Mouse (Mus musculus) A20 (cell line): ENCODE measurements around the gene Spata2.

Experiments used
- DNase-seq: peaks from one replicate; pipeline ENCODE4 v3.0.0-alpha.2; 2011; ENCODE audit warnings: low read depth, low spot score

The Spata2 gene

DNA sequence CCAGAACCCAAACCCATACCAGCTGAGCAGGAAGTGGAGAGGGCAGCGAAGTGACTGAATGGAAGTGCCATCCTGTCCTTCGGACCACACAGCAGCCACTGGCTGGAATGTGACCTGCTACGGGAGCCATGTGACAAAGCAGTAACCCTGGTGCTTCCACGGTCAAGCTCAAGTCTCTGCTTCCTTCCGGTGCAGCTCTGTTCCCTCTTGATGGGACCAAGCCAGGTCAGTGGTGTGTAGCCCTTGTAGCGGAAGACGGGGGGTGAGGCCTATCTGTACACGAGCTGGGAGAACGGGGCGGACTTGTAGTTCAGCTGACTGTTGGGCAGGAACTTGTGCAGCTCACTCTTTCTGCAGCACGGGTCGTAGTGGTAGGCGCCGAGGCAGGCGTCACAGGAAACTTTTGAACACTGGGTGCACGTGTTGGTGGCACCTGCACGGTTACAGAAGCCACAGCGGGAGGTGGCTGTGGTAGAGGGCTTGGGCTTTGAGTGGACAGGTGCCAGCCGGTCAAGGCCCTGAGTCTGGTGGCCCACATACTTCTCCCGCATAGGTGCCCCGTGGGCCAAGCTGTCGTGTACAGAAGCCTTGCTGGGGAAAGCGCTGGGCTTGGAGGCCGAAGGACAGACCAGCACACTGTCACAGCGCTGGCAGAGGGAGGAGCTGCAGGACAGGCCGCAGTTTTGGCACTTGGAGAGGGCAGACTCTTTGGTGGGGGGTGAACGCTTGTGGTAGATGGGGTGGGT is 9.4 kb downstream of the Spata2 start:
- no peak for DNase-seq

DNA sequence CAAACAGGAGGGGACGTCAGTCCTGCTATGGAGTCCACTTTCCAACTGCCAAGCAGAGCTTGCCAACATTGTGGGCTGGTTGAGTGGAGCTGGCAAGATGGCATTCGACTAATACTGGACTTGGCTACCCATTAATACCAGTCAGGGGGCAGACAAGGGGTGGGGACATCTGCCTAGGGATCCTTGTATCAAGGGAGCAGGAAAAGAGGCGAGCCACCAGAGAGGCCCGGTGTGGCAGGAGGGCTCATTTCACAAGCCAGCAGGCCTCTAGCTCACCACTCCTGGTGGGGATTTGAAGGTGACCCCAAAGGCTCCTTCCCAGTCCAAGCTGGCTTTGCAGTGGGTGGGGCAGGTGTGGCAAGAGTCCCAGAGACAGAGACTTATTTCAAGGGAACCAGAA is 10.0 kb downstream of the Spata2 start:
- DNase-seq = no peak

DNA sequence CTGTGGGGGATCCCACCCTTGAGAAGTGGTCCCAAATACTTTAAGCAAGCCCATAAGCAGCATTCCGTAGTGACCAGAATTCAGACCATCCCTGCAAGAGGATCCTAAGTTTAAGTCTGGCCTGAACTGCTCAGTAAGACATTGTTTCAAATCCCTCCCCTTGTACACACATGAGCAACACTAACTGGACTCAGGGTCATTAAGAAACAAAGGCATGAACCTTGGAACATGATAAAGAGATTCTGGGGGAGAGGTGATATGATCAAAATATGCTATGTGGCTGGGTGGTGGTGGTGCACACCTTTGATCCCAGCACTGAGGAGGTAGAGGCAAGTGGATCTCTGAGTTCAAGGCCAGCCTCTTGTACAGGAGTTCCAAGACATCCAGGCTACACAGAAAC is 13.2 kb downstream of the Spata2 start:
- no peak for DNase-seq

DNA sequence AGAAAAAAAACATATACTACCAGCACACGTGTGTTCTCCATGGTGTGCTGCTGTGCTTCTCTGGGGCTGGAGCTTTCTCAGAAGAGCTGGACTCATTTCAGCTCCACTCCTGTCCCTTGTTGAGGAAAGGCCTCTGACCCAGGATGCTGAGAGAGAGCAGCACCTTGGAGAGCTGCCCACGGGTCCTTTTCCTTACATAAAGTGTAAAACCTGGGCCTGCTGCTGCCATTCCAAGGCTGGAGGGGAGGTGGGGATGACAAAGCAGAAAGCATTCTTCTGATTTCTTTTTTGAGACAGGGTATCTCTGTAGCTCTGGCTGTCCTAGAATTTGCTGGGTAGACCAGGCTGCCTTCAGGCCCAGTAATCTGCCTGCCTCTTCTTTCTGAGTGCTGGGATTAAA is 14.6 kb downstream of the Spata2 start:
- DNase-seq = no peak

DNA sequence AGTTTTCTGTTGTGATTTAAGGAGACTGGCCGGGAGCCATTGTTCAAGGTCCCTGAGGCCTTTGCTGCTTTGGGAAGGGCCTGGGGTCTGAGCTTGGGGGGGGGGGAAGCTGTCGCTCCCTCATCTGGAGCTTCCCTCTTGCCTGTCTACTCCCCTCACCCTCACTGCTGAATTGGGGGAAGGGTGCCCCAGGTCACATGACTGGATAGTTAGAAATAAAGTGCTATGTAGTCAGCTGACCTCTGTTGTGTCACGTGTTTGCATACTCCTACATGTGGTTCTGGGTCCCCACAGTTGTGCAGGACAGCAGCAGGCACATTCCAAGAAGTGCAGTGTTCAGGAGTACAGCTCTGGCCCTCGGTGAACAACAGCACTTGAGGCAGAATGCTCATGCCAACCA is 15.9 kb downstream of the Spata2 start:
- DNase-seq = no peak

DNA sequence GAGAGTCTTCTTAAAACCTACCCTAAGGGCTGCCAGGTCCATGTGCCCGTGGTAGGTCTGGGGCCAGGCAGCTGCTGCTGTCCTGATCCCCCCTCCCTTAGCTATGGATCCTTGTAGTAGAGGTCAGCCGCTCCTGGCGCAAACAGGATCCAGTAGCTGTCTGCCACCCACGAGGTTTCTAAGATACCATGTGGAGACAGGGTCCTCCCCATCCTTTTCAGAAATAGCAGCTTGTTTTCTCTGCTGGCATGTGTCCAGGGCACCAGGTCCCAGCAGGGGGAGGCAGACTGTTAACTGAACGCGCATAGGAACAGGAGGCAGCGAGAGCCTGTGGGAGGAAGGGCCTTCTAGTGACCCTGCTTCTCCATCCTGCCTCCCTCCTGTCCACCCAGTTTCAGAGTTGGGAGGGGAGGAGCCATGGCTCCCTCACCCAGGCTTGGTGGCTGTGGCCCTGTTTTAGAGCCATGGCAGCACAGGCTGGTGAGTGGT is 16.4 kb downstream of the Spata2 start:
- DNase-seq = no peak

DNA sequence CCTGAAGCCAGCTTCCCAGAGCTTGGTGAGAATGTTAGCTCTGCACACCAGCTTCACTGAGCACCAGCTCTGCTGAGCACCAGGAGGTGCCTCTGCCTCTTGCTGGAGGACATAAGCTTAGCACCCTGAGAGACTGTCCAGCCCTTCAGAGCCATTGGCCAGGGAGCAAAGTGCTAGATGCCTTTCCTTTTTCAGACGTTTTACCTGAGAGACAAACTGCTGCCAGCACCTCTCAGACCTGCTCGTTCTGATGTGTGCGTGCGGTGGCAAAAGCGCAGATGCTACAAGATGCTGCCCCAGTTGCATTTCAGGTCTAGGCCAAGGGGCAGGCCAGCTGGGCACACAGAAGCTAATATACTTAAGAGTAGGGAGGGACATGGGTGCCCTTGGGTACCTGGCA is 17.1 kb downstream of the Spata2 start:
- no peak for DNase-seq

DNA sequence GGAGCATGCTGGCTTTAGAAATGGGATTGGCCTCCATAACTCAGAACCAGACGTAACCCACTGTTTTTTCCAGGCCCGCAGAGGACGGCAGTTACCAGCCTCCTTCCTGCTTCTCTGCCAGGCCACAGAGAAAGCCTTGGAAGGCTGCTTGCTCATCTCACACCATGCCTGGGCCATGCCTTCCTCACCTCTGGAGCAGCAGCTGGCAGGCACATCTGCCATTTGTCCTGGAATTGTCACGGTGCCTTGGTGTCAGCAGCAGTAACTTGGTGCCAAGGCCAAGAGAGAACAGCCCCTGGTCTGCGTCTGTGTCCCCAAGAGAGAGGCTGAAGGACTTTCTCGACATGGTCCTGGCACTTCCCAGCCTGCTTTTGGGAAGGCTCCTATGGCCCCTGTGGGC is 18.5 kb downstream of the Spata2 start:
- no peak for DNase-seq

DNA sequence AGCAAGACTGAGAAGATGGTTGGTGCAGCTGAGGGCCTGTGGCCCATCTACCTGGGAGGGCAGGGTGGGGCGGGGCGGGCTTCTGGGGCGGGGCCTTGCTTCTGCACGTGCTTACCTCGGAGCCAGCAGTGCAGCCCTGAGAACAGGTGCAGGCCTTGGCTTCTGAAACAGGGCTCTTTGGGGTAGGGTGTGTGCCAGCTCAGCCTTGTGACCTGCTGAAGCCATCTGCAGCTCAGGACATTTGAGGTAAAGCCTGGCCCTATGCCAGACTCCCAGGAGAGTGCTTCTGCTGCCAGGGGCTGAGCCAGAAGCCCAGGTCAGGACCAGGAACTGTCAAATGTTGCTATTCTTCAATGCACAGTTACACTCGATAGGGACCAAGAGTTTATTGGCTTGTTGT is 21.1 kb downstream of the Spata2 start:
- no peak for DNase-seq

DNA sequence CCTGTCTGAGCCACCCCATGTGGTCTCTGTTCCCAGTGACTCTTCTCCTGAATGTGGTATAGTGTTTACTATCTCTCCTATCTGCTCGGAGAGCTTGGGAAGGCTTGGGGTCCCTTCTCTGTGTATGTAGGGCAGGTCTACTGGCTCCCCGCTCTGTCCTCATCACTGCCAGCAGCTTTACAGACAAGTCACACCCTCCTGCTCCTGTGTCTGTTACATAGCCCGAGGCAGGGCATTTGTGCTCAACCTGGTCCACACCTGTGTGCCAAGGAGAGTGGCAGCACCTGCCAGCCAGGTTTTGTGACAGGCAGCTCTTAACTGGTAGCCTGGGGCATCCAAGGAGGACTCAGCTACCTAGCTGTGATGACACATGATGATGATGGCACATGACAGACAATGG is 22.1 kb downstream of the Spata2 start:
- no peak for DNase-seq

DNA sequence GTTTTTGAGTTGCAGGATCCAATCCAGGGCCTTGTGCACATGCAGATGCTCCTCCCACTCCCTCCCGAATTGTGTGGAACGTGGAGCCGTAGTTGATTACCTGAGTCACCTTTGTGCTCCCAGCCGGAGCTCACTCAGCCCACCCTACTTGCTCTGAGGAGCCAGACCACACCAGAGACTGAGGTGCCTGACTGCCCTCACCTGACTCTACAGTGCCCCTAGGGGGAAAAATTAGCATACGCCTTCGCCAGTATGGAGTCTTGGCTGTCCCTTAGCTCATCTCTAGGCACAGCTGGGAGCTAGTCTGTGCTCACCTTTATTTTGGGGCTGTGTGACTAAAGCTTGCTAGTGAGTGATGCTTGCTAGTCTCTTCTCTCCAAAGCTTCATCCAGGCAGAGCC is 24.2 kb downstream of the Spata2 start:
- DNase-seq = peak; percentile 38

DNA sequence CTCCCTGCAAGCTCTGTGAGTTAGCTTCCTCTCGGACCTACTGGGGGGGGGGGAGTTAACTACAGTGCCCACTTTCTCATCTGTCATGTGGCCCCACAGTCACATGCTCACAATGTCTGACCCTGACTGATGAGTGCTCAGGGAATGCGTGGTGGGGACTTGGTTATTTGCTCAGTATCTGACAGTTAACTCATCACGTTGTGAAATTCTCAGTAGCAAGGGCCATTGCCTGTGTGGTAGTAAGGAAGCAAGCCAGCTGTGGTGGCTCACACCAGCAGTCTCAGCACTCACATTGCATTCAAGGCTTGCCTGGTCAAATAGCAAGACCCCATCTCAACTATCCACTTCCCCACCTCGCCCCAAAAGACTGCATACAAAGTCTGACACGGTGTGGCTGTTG is 25.5 kb downstream of the Spata2 start:
- peak; percentile 57 for DNase-seq

DNA sequence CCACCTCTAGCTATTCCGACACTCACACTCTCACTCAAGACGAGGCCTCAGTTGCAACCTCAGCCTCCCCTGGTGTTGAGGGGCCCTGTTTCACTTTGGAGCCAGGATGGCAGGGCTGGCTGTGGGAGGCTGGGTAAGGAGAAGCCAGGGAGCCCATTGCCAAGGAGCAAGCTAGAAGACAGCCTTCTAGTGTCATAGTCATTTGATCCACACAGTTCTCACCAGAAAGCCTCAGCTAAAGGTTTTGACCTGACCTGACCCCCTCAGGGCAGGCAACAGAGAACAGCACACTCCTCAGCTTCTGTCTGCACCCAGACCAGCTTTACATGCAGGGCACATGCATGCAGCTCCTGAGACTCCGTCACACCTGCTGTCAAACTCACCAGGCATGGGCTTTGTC is 26.7 kb downstream of the Spata2 start:
- no peak for DNase-seq

DNA sequence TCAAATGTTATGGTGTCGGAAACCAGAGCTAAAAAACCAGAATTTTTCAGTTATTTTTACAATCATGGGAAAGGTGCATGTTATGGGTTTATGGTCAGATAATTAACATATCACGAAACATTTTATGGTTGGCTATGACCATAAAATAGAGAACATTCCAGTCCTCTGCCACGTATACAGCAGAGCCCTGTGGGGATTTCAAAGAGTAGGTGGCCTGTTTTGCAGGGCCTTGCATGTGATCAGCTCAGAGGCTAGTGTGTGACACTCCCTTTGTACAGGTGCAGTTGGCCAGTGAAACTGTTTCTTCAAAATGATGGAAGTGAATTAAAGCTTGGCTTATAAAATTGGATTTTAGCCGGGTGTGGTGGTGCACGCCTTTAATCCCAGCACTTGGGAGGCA is 28.9 kb downstream of the Spata2 start:
- no peak for DNase-seq

DNA sequence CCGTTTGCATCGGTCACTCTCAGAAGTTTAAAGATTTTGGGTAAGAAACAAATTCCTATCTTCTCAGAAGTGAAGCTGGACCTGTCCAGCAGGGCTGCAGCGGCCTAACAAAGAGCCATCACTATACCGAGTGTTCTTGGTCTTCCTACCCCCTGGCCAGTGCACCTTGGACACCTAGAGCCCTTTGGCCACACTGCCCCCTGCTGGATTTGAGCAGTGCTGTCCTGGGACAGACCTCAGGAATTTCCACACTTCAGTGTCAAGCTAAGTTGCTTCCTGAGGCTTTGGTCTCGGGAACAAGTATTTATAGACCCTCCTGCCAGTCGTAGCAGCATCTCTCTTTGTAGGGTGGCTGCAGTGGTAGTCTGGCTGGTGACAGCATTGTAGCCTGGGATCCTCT is 29.7 kb downstream of the Spata2 start:
- DNase-seq = peak; percentile 59

DNA sequence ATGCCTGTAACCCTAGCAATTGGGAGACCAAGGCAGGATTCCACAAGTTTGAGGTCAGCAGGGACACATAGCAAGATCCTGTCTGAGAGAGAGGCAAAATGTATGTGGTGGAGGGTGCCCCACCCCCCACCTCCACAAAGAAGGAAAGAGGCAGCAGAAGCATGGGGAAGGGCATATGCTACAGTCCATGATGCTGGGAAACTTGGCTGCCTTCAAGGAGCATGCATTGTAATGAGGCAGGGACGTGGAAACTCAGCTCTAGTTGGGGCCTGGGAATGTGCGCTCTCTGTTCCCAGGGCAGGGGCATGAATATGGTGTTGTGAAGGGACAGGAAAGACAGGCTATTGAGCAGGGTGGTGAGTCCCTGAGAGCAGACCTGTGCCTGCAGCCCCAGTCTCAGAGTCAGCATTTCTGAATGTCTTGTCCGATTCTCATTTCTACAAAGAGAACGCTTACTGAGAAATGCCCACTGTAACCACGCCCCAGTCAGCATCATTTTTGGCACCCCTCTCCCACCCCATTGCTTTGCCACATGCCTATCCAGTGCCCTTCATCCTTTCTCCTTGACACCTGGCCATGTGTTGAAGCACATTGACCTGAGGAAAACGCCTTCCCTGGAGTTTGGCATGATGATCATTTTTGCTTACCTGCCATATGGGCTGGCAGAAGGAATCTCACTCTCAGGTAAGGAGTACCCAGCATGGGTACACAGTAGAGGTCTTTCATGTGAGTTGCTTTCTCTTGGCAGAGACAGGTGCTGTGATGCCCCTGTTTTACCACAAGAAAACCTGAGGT is 33.4 kb downstream of the Spata2 start:
- no peak for DNase-seq

DNA sequence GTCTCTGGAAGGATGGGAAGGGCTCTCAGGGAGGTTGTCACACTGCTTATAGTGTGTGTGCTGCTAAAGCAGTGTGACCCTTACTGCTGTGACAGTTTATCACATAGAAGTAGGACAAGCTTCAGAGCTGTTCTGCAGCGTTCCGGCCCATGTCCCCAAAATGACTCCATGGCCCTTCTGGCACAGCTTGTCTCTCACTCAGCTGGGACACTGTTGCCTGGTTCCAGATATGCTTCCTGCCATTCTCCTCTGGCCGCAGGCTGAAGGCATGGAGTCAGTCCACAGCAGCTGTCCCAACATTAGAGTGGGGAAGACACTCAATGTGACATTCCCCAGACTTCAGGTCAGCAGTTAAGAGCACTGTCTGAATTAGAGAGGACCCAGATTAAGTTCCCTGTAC is 34.1 kb downstream of the Spata2 start:
- no peak for DNase-seq

DNA sequence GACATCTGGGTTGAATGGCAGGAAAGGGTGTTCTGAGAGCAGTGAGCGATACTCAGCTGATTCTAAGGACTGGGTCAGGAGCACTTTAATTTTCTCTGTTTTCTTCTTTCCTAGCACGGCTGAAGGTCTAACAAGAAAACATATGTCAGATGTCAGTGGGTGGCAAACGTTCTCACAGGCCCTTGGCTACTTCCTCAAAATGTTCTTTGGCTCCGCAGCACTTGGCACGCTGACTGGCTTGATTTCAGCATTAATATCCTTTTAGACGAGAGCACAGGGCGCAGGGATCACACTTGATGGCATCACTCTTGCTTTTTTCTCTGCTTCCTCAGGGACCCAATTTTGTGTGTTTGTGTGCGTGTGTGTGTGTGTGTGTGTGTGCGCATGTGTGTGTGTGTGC is 35.5 kb downstream of the Spata2 start:
- no peak for DNase-seq

DNA sequence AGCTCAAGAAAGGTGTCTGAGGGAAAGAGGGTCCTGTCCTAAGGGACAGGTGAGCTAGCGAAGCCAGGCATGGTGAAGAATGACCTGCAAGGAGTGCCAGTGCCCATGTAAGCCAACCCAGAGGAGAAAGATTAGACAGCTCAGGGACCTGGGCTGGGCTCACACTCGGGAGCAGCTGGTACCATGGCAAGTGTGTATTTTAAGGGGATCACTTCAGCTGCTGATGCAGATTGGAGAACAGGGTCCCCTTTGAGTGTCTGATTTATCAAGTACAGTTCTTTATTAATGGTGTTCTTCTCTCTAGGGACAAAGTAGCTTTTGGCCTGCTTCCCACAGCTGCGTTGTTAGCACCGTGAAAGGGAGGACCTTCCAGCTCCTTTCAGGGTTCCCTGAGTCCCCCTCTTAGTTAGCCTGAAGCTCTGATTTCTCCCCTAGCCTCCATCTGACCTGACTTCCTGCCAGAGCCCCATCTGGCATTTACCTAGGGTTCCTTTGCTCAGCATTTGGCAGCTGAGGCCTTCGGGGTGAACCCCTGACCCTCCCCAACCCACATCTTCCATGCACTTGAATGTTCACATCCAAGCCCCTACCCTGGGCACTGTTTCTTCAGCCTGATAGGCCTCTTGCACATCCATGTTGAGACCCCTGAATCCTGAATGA is 36.2 kb downstream of the Spata2 start:
- DNase-seq = no peak

DNA sequence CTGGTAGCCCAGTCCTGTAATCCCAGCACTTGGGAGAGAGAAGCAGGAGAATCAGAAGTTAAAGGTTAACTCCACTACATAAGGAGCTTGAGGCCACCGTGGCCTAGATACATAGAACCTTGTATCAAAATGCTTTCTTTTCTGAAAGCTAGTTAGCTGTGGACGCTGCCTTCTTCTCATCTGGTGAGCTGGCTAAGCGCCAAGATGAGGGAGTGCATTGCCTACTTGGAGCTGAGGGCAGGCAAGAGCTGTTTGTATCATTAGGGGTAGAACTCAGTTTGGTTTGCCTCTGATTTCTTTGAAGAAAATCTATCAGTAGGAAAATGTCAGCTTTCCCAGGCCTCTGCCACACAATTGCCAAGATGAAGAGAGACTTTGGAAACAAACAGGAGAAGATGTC is 38.9 kb downstream of the Spata2 start:
- no peak for DNase-seq

DNA sequence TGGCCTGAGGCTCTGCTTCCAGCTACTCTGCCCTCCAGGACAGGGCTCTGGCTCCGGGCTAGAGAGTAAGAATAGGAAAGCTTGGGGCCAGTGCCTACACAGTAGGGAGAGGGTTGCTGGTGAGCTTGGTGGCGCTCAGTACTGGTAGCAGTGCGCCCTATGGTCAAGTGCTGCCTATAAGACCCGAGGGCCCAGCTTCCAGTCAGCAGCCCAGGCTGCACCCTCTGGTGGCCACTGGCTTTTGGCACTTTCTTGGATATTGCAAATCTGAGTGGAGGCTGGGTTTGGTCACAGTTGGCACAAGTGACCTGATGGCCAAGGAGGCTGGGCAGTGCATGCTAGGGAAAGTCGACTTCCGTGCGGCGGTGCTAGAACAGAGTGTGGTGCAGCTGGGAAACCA is 42.0 kb downstream of the Spata2 start:
- DNase-seq = no peak
